Mouse (Mus musculus): ENCODE measurements around the gene Edil3.

DNA sequence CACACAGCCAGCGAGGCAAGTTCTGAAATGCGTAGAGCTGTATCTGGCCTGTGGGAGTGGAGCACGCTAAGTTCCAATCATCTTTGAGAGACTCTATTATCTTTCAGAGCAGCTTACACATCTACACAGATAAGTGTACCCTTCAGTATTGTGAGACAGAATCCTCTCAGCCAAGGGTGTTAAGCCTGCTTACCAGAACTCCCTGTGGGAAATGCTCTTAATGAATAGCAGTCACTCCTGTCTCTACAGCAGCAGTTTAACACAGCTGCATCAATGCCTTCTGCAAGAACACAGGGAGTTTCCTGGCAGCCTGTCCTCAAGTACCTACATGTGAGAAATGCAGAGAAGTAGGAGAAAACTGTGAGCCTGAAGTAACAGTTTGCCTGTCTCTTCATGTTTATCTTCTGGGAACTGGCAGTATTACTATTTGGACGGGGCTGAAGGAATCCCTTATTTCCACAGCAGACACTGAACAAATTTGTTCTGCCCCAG lies 324.8 kb downstream of the Edil3 start:
- TF ChIP-seq GATA1 (IDR thresholded peaks at IDR 0.05; ENCODE audit: low read length) (no peak), TAL1 (IDR thresholded peaks at IDR 0.05; ENCODE audit: low read length) (no peak)

All from erythroblast, embryonic 14.5 days (primary cell).